Mouse (Mus musculus) myocyte (in vitro differentiated cells): ENCODE measurements around the gene Taok2. TPM values are rescaled to one million over a fixed set of nuclear protein-coding genes. Genes with fewer than 3 reads are reported as not detected.

Experiments used
- H3K27me3 ChIP-seq: one replicate; pipeline ENCODE4 v1.6.1; 2011; ENCODE audit not compliant: control insufficient read depth, insufficient read depth, insufficient read length
- H3K36me3 ChIP-seq: one replicate; pipeline ENCODE4 v1.6.1; 2011; ENCODE audit not compliant: control insufficient read depth, insufficient read depth
- H3K4me2 ChIP-seq: one replicate; pipeline ENCODE4 v1.6.1; 2011; ENCODE audit warnings: low read depth, control low read depth
- H3K4me3 ChIP-seq: one replicate; pipeline ENCODE4 v1.5.1; 2011; ENCODE audit warnings: mild to moderate bottlenecking, control low read depth, moderate library complexity
- H3K79me2 ChIP-seq: one replicate; pipeline ENCODE4 v1.6.1; 2011; ENCODE audit not compliant: control insufficient read depth, insufficient read depth
- H3ac ChIP-seq: one replicate; pipeline ENCODE4 v1.6.1; 2011; ENCODE audit not compliant: control insufficient read depth, insufficient read length
- CEBPB ChIP-seq: IDR thresholded peaks from 2 replicates; pipeline ENCODE4 v1.6.1; 2011; ENCODE audit warnings: mild to moderate bottlenecking, moderate library complexity; ENCODE audit not compliant: poor library complexity, insufficient read depth, severe bottlenecking
- E2F4 ChIP-seq: IDR thresholded peaks from one replicate; pipeline ENCODE4 v1.6.1; 2011; ENCODE audit warnings: mild to moderate bottlenecking, control low read depth, moderate library complexity; ENCODE audit not compliant: insufficient read depth
- MAX ChIP-seq: IDR thresholded peaks from one replicate; pipeline ENCODE4 v1.6.1; 2011; ENCODE audit warnings: low read depth, mild to moderate bottlenecking, control low read depth
- MYOD1 ChIP-seq, 3 experiments: IDR thresholded peaks; one replicate each; pipeline ENCODE4 v1.6.1; 2011; ENCODE audit warnings: control low read depth in 2 of 3, low read depth in 2 of 3, mild to moderate bottlenecking in 2 of 3, moderate library complexity in 1 of 3; ENCODE audit not compliant: insufficient read length in 2 of 3, control insufficient read depth in 1 of 3
- MYOG ChIP-seq, 3 experiments: IDR thresholded peaks; one replicate each; pipeline ENCODE4 v1.6.1; 2011; ENCODE audit warnings: control low read depth in 2 of 3, low read depth in 2 of 3, mild to moderate bottlenecking in 2 of 3; ENCODE audit not compliant: insufficient read length in 2 of 3, control insufficient read depth in 1 of 3, insufficient read depth in 1 of 3
- POLR2A ChIP-seq: IDR thresholded peaks from one replicate; pipeline ENCODE4 v1.6.1; 2011; ENCODE audit warnings: low read depth, mild to moderate bottlenecking, control low read depth, moderate library complexity; ENCODE audit not compliant: insufficient read length
- POLR2AphosphoS2 ChIP-seq: IDR thresholded peaks from one replicate; pipeline ENCODE4 v1.6.1; 2011; ENCODE audit warnings: low read depth, control low read depth; ENCODE audit not compliant: insufficient read length
- REST ChIP-seq: IDR thresholded peaks from one replicate; pipeline ENCODE4 v1.6.1; 2011; ENCODE audit warnings: mild to moderate bottlenecking, control low read depth, moderate library complexity; ENCODE audit not compliant: insufficient read depth, insufficient read length
- SRF ChIP-seq: IDR thresholded peaks from one replicate; pipeline ENCODE4 v1.6.1; 2011; ENCODE audit warnings: low read depth; ENCODE audit not compliant: control insufficient read depth, insufficient read length
- TCF12 ChIP-seq: IDR thresholded peaks from one replicate; pipeline ENCODE4 v1.6.1; 2011; ENCODE audit warnings: mild to moderate bottlenecking, control low read depth; ENCODE audit not compliant: poor library complexity, insufficient read depth, severe bottlenecking
- TCF3 ChIP-seq: IDR thresholded peaks from one replicate; pipeline ENCODE4 v1.6.1; 2011; ENCODE audit warnings: low read depth, control low read depth; ENCODE audit not compliant: insufficient read length
- USF1 ChIP-seq: IDR thresholded peaks from one replicate; pipeline ENCODE4 v1.6.1; 2011; ENCODE audit warnings: low read depth, mild to moderate bottlenecking, control low read depth, moderate library complexity
- polyA plus RNA-seq: library from polyadenylated mRNA; unstranded; fragments of >200 nt; fragmentation: generic; extraction: Trizol; gene quantifications from one replicate; pipeline ENCODE4 v1.2.1, GENCODE M21; 2012; ENCODE audit warnings: missing spikeins

The Taok2 gene
- polyA plus RNA-seq, 1 experiment, result 26.6 TPM

DNA sequence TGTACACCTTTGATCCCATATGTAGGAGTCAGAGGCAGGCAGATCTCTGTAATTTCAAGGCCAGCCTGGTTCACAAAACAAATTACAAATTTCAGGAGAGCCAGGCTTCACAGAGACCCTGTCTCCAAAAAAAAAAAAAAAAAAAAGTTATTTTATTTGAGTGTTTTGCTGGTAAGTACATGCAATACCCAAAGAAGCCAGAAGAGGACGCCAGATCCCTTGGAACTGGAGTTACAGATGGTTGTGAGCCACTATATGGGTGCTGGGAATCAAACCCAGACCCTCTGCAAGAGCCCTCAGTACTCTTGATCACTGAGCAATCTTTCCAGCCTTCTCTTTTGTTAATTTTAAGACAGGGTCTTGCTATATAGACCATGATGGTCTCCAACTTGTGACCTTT, 65.7 kb downstream of the Taok2 start:
- Histone ChIP-seq H3K79me2 (no peaks in the 10 kb centered on the region), H3K36me3 (no peaks in the 10 kb centered on the region), H3K4me3 (no peak overlapping the region), H3ac (no peak overlapping the region), H3K4me2 (no peak overlapping the region), H3K27me3 (peaks cover 16% of the 10 kb centered on the region)
- TF ChIP-seq SRF (no peak), POLR2AphosphoS2 (no peak), CEBPB (no peak), MYOG (IDR thresholded peaks at IDR 0.05; ENCODE audit: control insufficient read depth in 1 of 3, insufficient read depth in 1 of 3, insufficient read length in 2 of 3, low read depth in 2 of 3) (no peak), MYOD1 (IDR thresholded peaks at IDR 0.05; ENCODE audit: control insufficient read depth in 1 of 3, insufficient read length in 2 of 3, low read depth in 2 of 3) (no peak), E2F4 (no peak), MAX (no peak), REST (no peak), TCF3 (no peak), POLR2A (no peak), USF1 (no peak), TCF12 (no peak)

GRCm38 (mm10) chr7:126817595-126817994, 66.9 kb downstream of the Taok2 start:
- no peaks in the 10 kb centered on the region for H3K79me2 ChIP-seq
- no peak overlapping the region for H3K4me3 ChIP-seq
- H3K27me3 ChIP-seq, result peaks cover 4% of the 10 kb centered on the region
- no peak overlapping the region for H3K4me2 ChIP-seq
- H3ac ChIP-seq, result no peak overlapping the region
- no peak for TF ChIP-seq E2F4
- no peaks in the 10 kb centered on the region for H3K36me3 ChIP-seq

- Histone ChIP-seq H3K79me2 (no peaks in the 10 kb centered on the region), H3ac (no peak overlapping the region), H3K36me3 (no peaks in the 10 kb centered on the region), H3K4me3 (no peak overlapping the region), H3K4me2 (no peak overlapping the region), H3K27me3 (no peaks in the 10 kb centered on the region)
- TF ChIP-seq TCF12, result no peak
- TF ChIP-seq REST, result no peak
- no peak for TF ChIP-seq MYOG (IDR thresholded peaks at IDR 0.05; ENCODE audit: control insufficient read depth in 1 of 3, insufficient read depth in 1 of 3, insufficient read length in 2 of 3, low read depth in 2 of 3)
- TF ChIP-seq USF1, result no peak
- no peak for TF ChIP-seq POLR2A
- TF ChIP-seq E2F4, result no peak
- no peak for TF ChIP-seq MYOD1 (IDR thresholded peaks at IDR 0.05; ENCODE audit: control insufficient read depth in 1 of 3, insufficient read length in 2 of 3, low read depth in 2 of 3)
- no peak for TF ChIP-seq CEBPB
- TF ChIP-seq POLR2AphosphoS2, result no peak
- TF ChIP-seq MAX, result no peak
- no peak for TF ChIP-seq TCF3
- no peak for TF ChIP-seq SRF
These were observed 68.0 kb downstream of the Taok2 start for GRCm38 (mm10) chr7:126816494-126816893.

DNA sequence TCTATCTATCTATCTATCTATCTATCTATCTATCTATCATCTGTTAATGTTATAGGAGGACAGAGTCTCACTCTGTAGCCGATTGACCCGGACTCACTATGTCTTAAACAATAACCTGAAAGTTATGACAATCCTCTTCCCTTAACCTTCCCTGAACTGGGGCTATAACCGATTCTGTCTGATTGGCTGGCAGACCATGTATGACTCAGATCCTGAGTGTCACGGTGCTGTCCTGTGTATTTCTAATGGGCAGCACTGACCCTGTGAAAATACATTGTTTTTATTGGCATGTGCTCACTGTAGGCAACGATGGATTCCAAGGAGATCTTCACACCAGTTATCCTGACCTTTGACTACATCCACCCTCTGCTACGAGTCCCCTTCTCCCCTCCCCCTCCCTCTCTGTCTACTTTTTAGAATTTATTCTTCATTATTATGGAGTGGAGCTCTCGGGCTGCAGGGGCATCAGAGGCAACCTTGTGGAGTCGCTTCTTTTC, 68.7 kb downstream of the Taok2 start:
- Histone ChIP-seq H3K4me3 (no peak overlapping the region), H3K36me3 (no peaks in the 10 kb centered on the region), H3K4me2 (no peak overlapping the region), H3K79me2 (no peaks in the 10 kb centered on the region), H3K27me3 (no peaks in the 10 kb centered on the region), H3ac (no peak overlapping the region)
- no peak for TF ChIP-seq POLR2A
- TF ChIP-seq E2F4, result no peak
- TF ChIP-seq MYOD1 (IDR thresholded peaks at IDR 0.05; ENCODE audit: control insufficient read depth in 1 of 3, insufficient read length in 2 of 3, low read depth in 2 of 3), result no peak
- TF ChIP-seq CEBPB, result no peak
- TF ChIP-seq TCF3, result no peak
- TF ChIP-seq USF1, result no peak
- no peak for TF ChIP-seq SRF
- no peak for TF ChIP-seq REST
- TF ChIP-seq MAX, result no peak
- no peak for TF ChIP-seq MYOG (IDR thresholded peaks at IDR 0.05; ENCODE audit: control insufficient read depth in 1 of 3, insufficient read depth in 1 of 3, insufficient read length in 2 of 3, low read depth in 2 of 3)

Other genes starting within 250 kb of the Taok2 start
- gene Sgf29, start 235.4 kb downstream of the Taok2 start, polyA plus RNA-seq, result 35.3 TPM
- not detected for gene Sult1a1, start 208.3 kb downstream of the Taok2 start, polyA plus RNA-seq
- 79.7 TPM for gene Bola2, start 189.3 kb downstream of the Taok2 start, polyA plus RNA-seq
- 5.8 TPM for gene Slx1b, start 188.9 kb downstream of the Taok2 start, polyA plus RNA-seq
- gene Coro1a, start 176.9 kb downstream of the Taok2 start, polyA plus RNA-seq, result 0.14 TPM
- gene Mapk3, start 125.1 kb downstream of the Taok2 start, polyA plus RNA-seq, result 126 TPM
- gene Gdpd3, start 118.4 kb downstream of the Taok2 start, polyA plus RNA-seq, result 1.1 TPM
- gene Ypel3, start 107.7 kb downstream of the Taok2 start, polyA plus RNA-seq, result 82.2 TPM
- 0.23 TPM for gene Tbx6, start 103.2 kb downstream of the Taok2 start, polyA plus RNA-seq
- 113 TPM for gene Ppp4c, start 92.2 kb downstream of the Taok2 start, polyA plus RNA-seq
- gene Fam57b, start 87.0 kb downstream of the Taok2 start, polyA plus RNA-seq, result 0.94 TPM
- not detected for gene 4930451I11Rik, start 53.1 kb downstream of the Taok2 start, polyA plus RNA-seq
- gene Doc2a, start 37.3 kb downstream of the Taok2 start, polyA plus RNA-seq, result not detected
- 16.2 TPM for gene Hirip3, start 22.7 kb downstream of the Taok2 start, polyA plus RNA-seq
- 62.4 TPM for gene Ino80e, start 22.3 kb downstream of the Taok2 start, polyA plus RNA-seq
- gene Tmem219, start 38.2 kb upstream of the Taok2 start, polyA plus RNA-seq, result 34.1 TPM
- 14.6 TPM for gene Kctd13, start 44.2 kb upstream of the Taok2 start, polyA plus RNA-seq
- gene Asphd1, start 64.9 kb upstream of the Taok2 start, polyA plus RNA-seq, result 0.11 TPM
- gene Sez6l2, start 65.9 kb upstream of the Taok2 start, polyA plus RNA-seq, result 0.10 TPM
- gene Cdipt, start 91.2 kb upstream of the Taok2 start, polyA plus RNA-seq, result 173 TPM
- 0.18 TPM for gene Cdiptos, start 91.4 kb upstream of the Taok2 start, polyA plus RNA-seq
- gene Mvp, start 129.9 kb upstream of the Taok2 start, polyA plus RNA-seq, result 111 TPM
- gene Pagr1b, start 131.8 kb upstream of the Taok2 start, polyA plus RNA-seq, result 0.95 TPM
- 8.1 TPM for gene Pagr1a, start 132.6 kb upstream of the Taok2 start, polyA plus RNA-seq
- gene Gm42742, start 136.4 kb upstream of the Taok2 start, polyA plus RNA-seq, result 37.7 TPM
- gene Prrt2, start 136.5 kb upstream of the Taok2 start, polyA plus RNA-seq, result not detected
- gene Maz, start 142.3 kb upstream of the Taok2 start, polyA plus RNA-seq, result 115 TPM
- gene Kif22, start 157.8 kb upstream of the Taok2 start, polyA plus RNA-seq, result 29.9 TPM
- gene Zg16, start 202.6 kb upstream of the Taok2 start, polyA plus RNA-seq, result not detected
- gene AI467606, start 206.7 kb upstream of the Taok2 start, polyA plus RNA-seq, result 45.0 TPM
- gene Qprt, start 237.5 kb upstream of the Taok2 start, polyA plus RNA-seq, result 0.04 TPM